Mouse (Mus musculus) stomach, postnatal 0 days (tissue): Measurements from ENCODE around the gene Tvp23b. TPM values are rescaled to one million over a fixed set of nuclear protein-coding genes. Genes with fewer than 3 reads are reported as not detected.

Source experiments
- ATAC-seq: fragments of 200-750 bp; cut with Nextera tagmentation; 2 replicates; pipeline ENCODE4 v1.8.0; 2017; ENCODE audit not compliant: low FRiP score, low TSS enrichment
- DNase-seq: peaks from one replicate; pipeline ENCODE4 v3.0.0-alpha.2; 2016; ENCODE audit warnings: low spot score
- H3K27ac ChIP-seq: fragments of 300-500 bp; sonication (generic); replicated peaks from 2 replicates; pipeline ENCODE4 v1.5.1; 2014; ENCODE audit warnings: mild to moderate bottlenecking, control low read depth
- H3K27me3 ChIP-seq: fragments of 300-500 bp; sonication (generic); 2 replicates; pipeline ENCODE4 v1.6.1; 2014; ENCODE audit warnings: low read length; ENCODE audit not compliant: control insufficient read depth, insufficient read depth
- H3K36me3 ChIP-seq: fragments of 300-500 bp; sonication (generic); 2 replicates; pipeline ENCODE4 v1.6.1; 2014; ENCODE audit warnings: low read length, mixed read lengths; ENCODE audit not compliant: control insufficient read depth, insufficient read depth
- H3K4me1 ChIP-seq: fragments of 300-500 bp; sonication (generic); replicated peaks from 2 replicates; pipeline ENCODE4 v1.6.1; 2014; ENCODE audit warnings: antibody characterized with exemption; ENCODE audit not compliant: control insufficient read depth, insufficient read depth
- H3K4me2 ChIP-seq: fragments of 300-500 bp; sonication (generic); replicated peaks from 2 replicates; pipeline ENCODE4 v1.6.1; 2014; ENCODE audit warnings: low read depth, mild to moderate bottlenecking, control low read depth, moderate library complexity
- H3K4me3 ChIP-seq: fragments of 300-500 bp; sonication (generic); 2 replicates; pipeline ENCODE4 v1.5.1; 2014; ENCODE audit warnings: low read depth, low read length, control low read depth
- H3K9ac ChIP-seq: fragments of 300-500 bp; sonication (generic); 2 replicates; pipeline ENCODE4 v1.6.1; 2014; ENCODE audit warnings: mild to moderate bottlenecking, low read length, control low read depth, mixed read lengths
- H3K9me3 ChIP-seq: fragments of 300-500 bp; sonication (generic); 2 replicates; pipeline ENCODE4 v1.6.1; 2016; ENCODE audit warnings: low read length; ENCODE audit not compliant: control insufficient read depth
- CTCF ChIP-seq: IDR thresholded peaks from 2 replicates; pipeline ENCODE4 v1.5.1; 2016; ENCODE audit warnings: antibody characterized with exemption, low read depth, mild to moderate bottlenecking, moderate library complexity
- EP300 ChIP-seq: optimal IDR thresholded peaks from 2 replicates; pipeline ENCODE3; 2016; ENCODE audit warnings: antibody characterized with exemption
- WGBS: fragments of 180-500 bp; shearing (Covaris S2); extraction: QIAGEN DNeasy Blood & Tissue Kit; methylation state at CpG from one replicate; pipeline ENCODE4 v1.1.7; 2014; 5-methylcytosine and 5-hydroxymethylcytosine counted together
- polyA plus RNA-seq: library from polyadenylated mRNA; unstranded; fragments of >200 nt; fragmentation: Nextera tagmentation; extraction: Ambion mirVana; gene quantifications from 2 replicates; pipeline ENCODE4 v1.2.1, GENCODE M21; 2015

The Tvp23b gene
- polyA plus RNA-seq, 1 experiment from 2014 or later, result 71.1 TPM

DNA sequence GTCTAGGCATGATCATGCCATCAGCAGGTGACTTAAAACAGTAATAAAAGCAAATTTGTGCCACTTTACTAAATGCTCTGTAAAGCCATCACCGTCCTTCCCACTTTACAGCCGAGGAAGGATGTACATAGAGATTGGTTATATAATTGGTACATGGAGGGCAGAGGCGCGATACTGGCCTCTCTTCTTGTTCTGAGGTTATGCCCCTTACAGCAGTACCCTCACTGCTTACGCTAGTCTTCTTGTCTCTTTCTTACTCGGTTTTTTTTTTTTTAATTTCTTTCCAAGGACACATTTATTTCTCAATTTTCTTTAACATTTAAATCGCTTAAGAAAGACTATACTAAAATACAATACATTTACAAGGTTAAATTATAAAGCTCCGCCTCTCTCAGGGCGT, 527 bp upstream of the Tvp23b start:
- no peak overlapping the region for H3K9ac ChIP-seq
- no peaks in the 10 kb centered on the region for H3K27me3 ChIP-seq
- peak overlapping the region; percentile 82 for H3K4me3 ChIP-seq
- no peak for DNase-seq
- 21% methylated on average over 9 of the region's 9 CpGs for WGBS
- no peak for ATAC-seq
- peak overlapping the region; percentile 77 for H3K4me2 ChIP-seq
- H3K4me1 ChIP-seq, result no peaks in the 10 kb centered on the region
- H3K9me3 ChIP-seq, result no peaks in the 10 kb centered on the region
- TF ChIP-seq EP300, result no peak
- no peak for TF ChIP-seq CTCF
- H3K27ac ChIP-seq, result no peak overlapping the region
- H3K36me3 ChIP-seq, result no peaks in the 10 kb centered on the region

DNA sequence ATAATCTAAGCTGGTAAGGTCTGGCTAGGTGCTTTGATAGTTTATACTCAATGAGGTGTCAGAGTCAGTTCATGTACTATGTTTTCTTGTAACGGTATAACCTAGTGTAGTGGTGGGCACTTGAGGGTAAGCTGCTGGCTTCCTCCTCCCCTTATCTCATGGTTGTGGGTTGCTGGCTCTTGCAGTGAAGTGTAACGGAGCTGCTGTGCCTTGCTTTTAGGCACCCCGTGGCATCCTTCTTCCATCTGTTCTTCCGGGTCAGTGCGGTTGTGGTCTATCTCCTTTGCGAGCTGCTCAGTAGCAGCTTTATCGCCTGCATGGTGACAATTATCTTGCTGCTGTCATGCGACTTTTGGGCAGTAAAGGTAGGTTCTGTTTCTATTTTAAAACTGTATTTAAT, 4.2 kb downstream of the Tvp23b start:
- Histone ChIP-seq H3K27me3 (no peaks in the 10 kb centered on the region), H3K4me2 (no peak overlapping the region), H3K9ac (no peak overlapping the region), H3K27ac (no peak overlapping the region), H3K4me3 (no peak overlapping the region), H3K36me3 (no peaks in the 10 kb centered on the region; the same call in 1 of the 2 replicates), H3K4me1 (no peaks in the 10 kb centered on the region), H3K9me3 (no peaks in the 10 kb centered on the region)
- ATAC-seq, result no peak
- WGBS, result 92% methylated on average over 8 of the region's 8 CpGs
- no peak for TF ChIP-seq CTCF
- TF ChIP-seq EP300, result no peak
- no peak for DNase-seq

DNA sequence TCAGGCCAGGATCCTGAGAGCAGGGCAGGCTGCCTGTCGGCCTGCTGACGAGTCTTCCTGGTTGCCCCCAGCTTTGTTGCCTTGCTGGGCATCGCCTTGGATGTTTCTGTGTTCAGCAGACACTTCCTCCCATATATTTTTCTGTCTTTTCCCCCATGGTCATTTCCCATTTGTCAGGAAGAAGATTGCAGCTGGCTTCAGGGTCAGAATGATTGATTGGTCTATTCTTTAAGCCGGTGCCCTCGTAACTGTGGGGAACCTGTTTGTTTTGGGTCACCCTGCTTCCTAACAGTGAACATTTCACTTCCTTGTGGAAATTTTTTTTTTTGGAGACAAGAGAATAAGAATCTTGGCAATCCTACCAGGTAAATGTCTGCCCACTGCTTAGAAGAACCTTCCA, 6.1 kb downstream of the Tvp23b start:
- Histone ChIP-seq H3K4me2 (no peak overlapping the region), H3K27me3 (no peaks in the 10 kb centered on the region), H3K27ac (no peak overlapping the region), H3K36me3 (no peaks in the 10 kb centered on the region; the same call in none of the 2 replicates), H3K9ac (no peak overlapping the region), H3K4me1 (no peaks in the 10 kb centered on the region), H3K9me3 (no peaks in the 10 kb centered on the region), H3K4me3 (no peak overlapping the region)
- TF ChIP-seq EP300 (no peak), CTCF (no peak)
- WGBS, result 69% methylated on average over 5 of the region's 5 CpGs
- ATAC-seq (no peak), DNase-seq (no peak)

DNA sequence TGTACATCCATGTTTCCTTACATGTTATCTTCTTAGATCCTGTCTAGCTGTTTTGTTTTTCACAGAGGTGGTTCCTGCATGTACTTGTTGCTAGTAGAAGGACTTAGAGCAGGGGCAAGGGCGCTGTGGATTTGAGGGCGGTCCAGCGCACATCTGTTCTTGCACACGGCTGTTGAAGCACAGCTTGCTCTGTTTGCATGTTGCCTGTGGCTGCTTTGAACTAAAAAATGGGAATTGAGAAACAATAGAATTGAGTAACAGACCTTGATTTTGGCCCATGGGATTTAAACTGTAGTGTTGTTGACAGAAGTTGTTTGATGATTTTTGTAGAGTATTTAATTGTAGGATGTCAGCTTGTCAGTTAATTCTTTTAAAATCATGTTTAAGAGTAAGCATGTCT, 11.5 kb downstream of the Tvp23b start:
- WGBS, result 81% methylated on average over 4 of the region's 4 CpGs
- H3K4me1 ChIP-seq, result no peaks in the 10 kb centered on the region
- TF ChIP-seq EP300 (no peak), CTCF (no peak)
- no peak overlapping the region for H3K4me2 ChIP-seq
- no peaks in the 10 kb centered on the region for H3K27me3 ChIP-seq
- ATAC-seq, result no peak
- H3K27ac ChIP-seq, result no peak overlapping the region
- H3K9ac ChIP-seq, result no peak overlapping the region
- no peaks in the 10 kb centered on the region for H3K9me3 ChIP-seq
- no peak for DNase-seq
- H3K36me3 ChIP-seq, result no peaks in the 10 kb centered on the region; the same call in 1 of the 2 replicates
- H3K4me3 ChIP-seq, result no peak overlapping the region

DNA sequence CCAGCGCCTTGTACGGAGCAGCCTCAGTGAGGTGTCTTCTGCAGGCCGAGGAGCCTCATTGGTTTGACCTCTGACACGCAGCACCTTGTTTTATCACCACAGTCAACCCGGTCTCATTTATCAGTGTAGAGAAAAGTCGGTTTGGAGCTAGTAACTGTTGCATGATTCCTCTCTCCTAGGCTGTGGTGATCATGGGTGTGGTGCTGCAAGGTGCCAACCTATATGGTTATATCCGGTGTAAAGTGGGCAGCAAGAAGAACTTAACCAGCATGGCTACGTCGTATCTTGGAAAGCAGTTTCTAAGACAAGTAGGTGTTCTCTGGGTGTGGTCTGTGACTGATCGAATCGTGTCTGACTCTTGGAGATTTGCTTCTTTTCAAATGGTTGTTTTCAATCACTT, 12.5 kb downstream of the Tvp23b start:
- Histone ChIP-seq H3K4me2 (no peak overlapping the region), H3K9me3 (no peaks in the 10 kb centered on the region), H3K36me3 (peaks cover 3% of the 10 kb centered on the region; the same call in 1 of the 2 replicates), H3K9ac (no peak overlapping the region), H3K27me3 (no peaks in the 10 kb centered on the region), H3K4me3 (no peak overlapping the region), H3K4me1 (no peaks in the 10 kb centered on the region), H3K27ac (no peak overlapping the region)
- WGBS, result 90% methylated on average over 11 of the region's 11 CpGs
- DNase-seq (no peak), ATAC-seq (no peak)
- TF ChIP-seq EP300, result no peak
- TF ChIP-seq CTCF, result no peak

DNA sequence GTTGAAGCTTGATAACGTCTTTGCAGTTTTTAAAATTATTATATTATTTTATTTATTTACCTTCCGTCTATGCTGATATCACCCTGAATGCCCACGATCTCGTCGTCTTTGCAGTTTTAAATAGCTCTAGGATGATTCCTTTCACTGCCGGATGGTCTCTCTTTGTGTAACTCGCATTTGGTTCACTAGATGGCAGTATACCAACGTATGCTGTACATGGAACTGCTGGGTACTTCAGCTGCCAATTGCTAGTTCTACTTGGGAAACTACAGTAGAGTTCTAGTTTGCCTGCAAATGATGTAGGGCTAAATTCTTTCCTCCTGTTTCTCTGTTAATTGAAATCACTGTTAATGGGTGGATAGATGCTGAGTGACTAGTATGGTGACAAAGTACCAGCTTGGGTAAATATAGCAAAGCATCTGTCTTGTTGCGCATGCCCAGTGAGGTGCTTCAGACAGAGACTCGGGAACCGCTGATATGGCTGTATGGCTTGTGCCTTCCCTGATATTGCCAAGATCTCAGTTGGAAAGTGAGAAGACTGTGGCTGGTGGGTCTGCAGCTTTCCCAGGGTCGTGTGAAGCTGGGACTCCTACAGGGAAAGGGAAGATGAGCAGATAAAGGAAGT, 22.6 kb downstream of the Tvp23b start:
- H3K9ac ChIP-seq, result no peak overlapping the region
- DNase-seq (peak; percentile 36), ATAC-seq (peak; percentile 64; the same call in 1 of the 2 replicates)
- H3K4me3 ChIP-seq, result no peak overlapping the region
- WGBS, result 28% methylated on average over 12 of the region's 12 CpGs
- H3K9me3 ChIP-seq, result no peaks in the 10 kb centered on the region
- H3K27ac ChIP-seq, result no peak overlapping the region
- no peak overlapping the region for H3K4me2 ChIP-seq
- no peaks in the 10 kb centered on the region for H3K4me1 ChIP-seq
- no peaks in the 10 kb centered on the region for H3K36me3 ChIP-seq
- TF ChIP-seq EP300 (no peak), CTCF (peak; percentile 96)
- no peaks in the 10 kb centered on the region for H3K27me3 ChIP-seq
